Mouse (Mus musculus): ENCODE data around the gene Vmac. TPM values are rescaled to one million over a fixed set of nuclear protein-coding genes. Genes with fewer than 3 reads are reported as not detected.

Vmac gene
- polyA plus RNA-seq, 1 experiment from 2014 or later = 18.1 TPM

GRCm38 (mm10) chr17:56744173-56744572 lies 26.4 kb upstream of the Vmac start:
- no peak overlapping the region for H3K4me2 ChIP-seq (replicated peaks; ENCODE audit: low read depth, low read length)
- no peaks in the 10 kb centered on the region for H3K36me3 ChIP-seq (ENCODE audit: control insufficient read depth, insufficient read depth, low read length)
- DNase-seq (ENCODE audit: low spot score) = no peak
- ATAC-seq (ENCODE audit: low FRiP score) = no peak
- WGBS = 62% methylated on average over 5 of the region's 5 CpGs
- no peaks in the 10 kb centered on the region for H3K4me1 ChIP-seq (replicated peaks; ENCODE audit: control insufficient read depth, insufficient read depth, low read length)
- no peak overlapping the region for H3K9ac ChIP-seq (ENCODE audit: low read depth, low read length)
- H3K9me3 ChIP-seq (ENCODE audit: control insufficient read depth, low read length) = no peaks in the 10 kb centered on the region
- H3K27ac ChIP-seq (ENCODE audit: low read depth, low read length) = no peak overlapping the region
- no peaks in the 10 kb centered on the region; the same call in 1 of the 2 replicates for H3K27me3 ChIP-seq (ENCODE audit: control insufficient read depth, insufficient read depth, low read length)
- no peak overlapping the region for H3K4me3 ChIP-seq (ENCODE audit: low read depth, low read length)

GRCm38 (mm10) chr17:56740788-56741160 lies 23.0 kb upstream of the Vmac start:
- Histone ChIP-seq H3K4me2 (replicated peaks; ENCODE audit: low read depth, low read length) (no peak overlapping the region), H3K27me3 (ENCODE audit: control insufficient read depth, insufficient read depth, low read length) (no peaks in the 10 kb centered on the region), H3K4me1 (replicated peaks; ENCODE audit: control insufficient read depth, insufficient read depth, low read length) (no peaks in the 10 kb centered on the region), H3K4me3 (ENCODE audit: low read depth, low read length) (no peak overlapping the region), H3K9me3 (ENCODE audit: control insufficient read depth, low read length) (no peaks in the 10 kb centered on the region), H3K36me3 (ENCODE audit: control insufficient read depth, insufficient read depth, low read length) (no peaks in the 10 kb centered on the region), H3K9ac (ENCODE audit: low read depth, low read length) (no peak overlapping the region), H3K27ac (ENCODE audit: low read depth, low read length) (no peak overlapping the region)
- ATAC-seq (ENCODE audit: low FRiP score) (no peak), DNase-seq (ENCODE audit: low spot score) (no peak)
- WGBS = 78% methylated on average over 17 of the region's 17 CpGs

GRCm38 (mm10) chr17:56740118-56740787 lies 22.4 kb upstream of the Vmac start:
- H3K27me3 ChIP-seq (ENCODE audit: control insufficient read depth, insufficient read depth, low read length) = no peaks in the 10 kb centered on the region
- no peak for DNase-seq (ENCODE audit: low spot score)

GRCm38 (mm10) chr17:56738221-56738620 lies 20.4 kb upstream of the Vmac start:
- H3K27me3 ChIP-seq (ENCODE audit: control insufficient read depth, insufficient read depth, low read length) = no peaks in the 10 kb centered on the region
- no peak overlapping the region for H3K4me3 ChIP-seq (ENCODE audit: low read depth, low read length)
- H3K4me2 ChIP-seq (replicated peaks; ENCODE audit: low read depth, low read length) = no peak overlapping the region
- no peaks in the 10 kb centered on the region for H3K9me3 ChIP-seq (ENCODE audit: control insufficient read depth, low read length)
- no peak overlapping the region for H3K27ac ChIP-seq (ENCODE audit: low read depth, low read length)
- ATAC-seq (ENCODE audit: low FRiP score) (no peak), DNase-seq (ENCODE audit: low spot score) (no peak)
- no peaks in the 10 kb centered on the region for H3K4me1 ChIP-seq (replicated peaks; ENCODE audit: control insufficient read depth, insufficient read depth, low read length)
- 87% methylated on average over 10 of the region's 10 CpGs for WGBS
- no peaks in the 10 kb centered on the region for H3K36me3 ChIP-seq (ENCODE audit: control insufficient read depth, insufficient read depth, low read length)
- no peak overlapping the region for H3K9ac ChIP-seq (ENCODE audit: low read depth, low read length)

More at GRCm38 (mm10) chr17:56740118-56740787, 22.4 kb upstream of the Vmac start:
- Histone ChIP-seq H3K4me2 (replicated peaks; ENCODE audit: low read depth, low read length) (no peak overlapping the region), H3K4me3 (ENCODE audit: low read depth, low read length) (no peak overlapping the region), H3K9me3 (ENCODE audit: control insufficient read depth, low read length) (no peaks in the 10 kb centered on the region), H3K27ac (ENCODE audit: low read depth, low read length) (no peak overlapping the region), H3K4me1 (replicated peaks; ENCODE audit: control insufficient read depth, insufficient read depth, low read length) (no peaks in the 10 kb centered on the region), H3K36me3 (ENCODE audit: control insufficient read depth, insufficient read depth, low read length) (no peaks in the 10 kb centered on the region), H3K9ac (ENCODE audit: low read depth, low read length) (no peak overlapping the region)
- 83% methylated on average over 17 of the region's 17 CpGs for WGBS
- no peak for ATAC-seq (ENCODE audit: low FRiP score)

- H3K27me3 ChIP-seq (ENCODE audit: control insufficient read depth, insufficient read depth, low read length) = no peaks in the 10 kb centered on the region
Observed at GRCm38 (mm10) chr17:56736534-56736933, 18.7 kb upstream of the Vmac start.

GRCm38 (mm10) chr17:56729656-56730055 lies 11.8 kb upstream of the Vmac start:
- H3K27me3 ChIP-seq (ENCODE audit: control insufficient read depth, insufficient read depth, low read length) = no peaks in the 10 kb centered on the region
- no peak overlapping the region for H3K9ac ChIP-seq (ENCODE audit: low read depth, low read length)
- WGBS = 67% methylated on average over 2 of the region's 2 CpGs

More at GRCm38 (mm10) chr17:56736534-56736933, 18.7 kb upstream of the Vmac start:
- no peaks in the 10 kb centered on the region for H3K9me3 ChIP-seq (ENCODE audit: control insufficient read depth, low read length)
- ATAC-seq (ENCODE audit: low FRiP score) (no peak), DNase-seq (ENCODE audit: low spot score) (no peak)
- no peaks in the 10 kb centered on the region for H3K4me1 ChIP-seq (replicated peaks; ENCODE audit: control insufficient read depth, insufficient read depth, low read length)
- no peak overlapping the region for H3K4me3 ChIP-seq (ENCODE audit: low read depth, low read length)
- WGBS = 49% methylated on average over 8 of the region's 8 CpGs
- no peak overlapping the region for H3K9ac ChIP-seq (ENCODE audit: low read depth, low read length)
- no peak overlapping the region for H3K27ac ChIP-seq (ENCODE audit: low read depth, low read length)
- H3K4me2 ChIP-seq (replicated peaks; ENCODE audit: low read depth, low read length) = no peak overlapping the region
- no peaks in the 10 kb centered on the region for H3K36me3 ChIP-seq (ENCODE audit: control insufficient read depth, insufficient read depth, low read length)

GRCm38 (mm10) chr17:56729151-56729550 lies 11.3 kb upstream of the Vmac start:
- Histone ChIP-seq H3K27ac (ENCODE audit: low read depth, low read length) (no peak overlapping the region), H3K4me2 (replicated peaks; ENCODE audit: low read depth, low read length) (no peak overlapping the region), H3K27me3 (ENCODE audit: control insufficient read depth, insufficient read depth, low read length) (no peaks in the 10 kb centered on the region), H3K36me3 (ENCODE audit: control insufficient read depth, insufficient read depth, low read length) (no peaks in the 10 kb centered on the region), H3K9ac (ENCODE audit: low read depth, low read length) (no peak overlapping the region), H3K4me1 (replicated peaks; ENCODE audit: control insufficient read depth, insufficient read depth, low read length) (no peaks in the 10 kb centered on the region; the same call in none of the 2 replicates), H3K9me3 (ENCODE audit: control insufficient read depth, low read length) (no peaks in the 10 kb centered on the region), H3K4me3 (ENCODE audit: low read depth, low read length) (no peak overlapping the region)
- WGBS = 56% methylated on average over 6 of the region's 6 CpGs
- no peak for ATAC-seq (ENCODE audit: low FRiP score)
- DNase-seq (ENCODE audit: low spot score) = no peak

More at GRCm38 (mm10) chr17:56729656-56730055, 11.8 kb upstream of the Vmac start:
- H3K4me3 ChIP-seq (ENCODE audit: low read depth, low read length) = no peak overlapping the region
- H3K4me2 ChIP-seq (replicated peaks; ENCODE audit: low read depth, low read length) = no peak overlapping the region
- no peak for ATAC-seq (ENCODE audit: low FRiP score)
- no peak overlapping the region for H3K27ac ChIP-seq (ENCODE audit: low read depth, low read length)
- H3K36me3 ChIP-seq (ENCODE audit: control insufficient read depth, insufficient read depth, low read length) = no peaks in the 10 kb centered on the region
- DNase-seq (ENCODE audit: low spot score) = no peak
- no peaks in the 10 kb centered on the region; the same call in none of the 2 replicates for H3K4me1 ChIP-seq (replicated peaks; ENCODE audit: control insufficient read depth, insufficient read depth, low read length)
- no peaks in the 10 kb centered on the region for H3K9me3 ChIP-seq (ENCODE audit: control insufficient read depth, low read length)

GRCm38 (mm10) chr17:56728117-56728516 lies 10.3 kb upstream of the Vmac start:
- Histone ChIP-seq H3K4me2 (replicated peaks; ENCODE audit: low read depth, low read length) (no peak overlapping the region), H3K9ac (ENCODE audit: low read depth, low read length) (no peak overlapping the region), H3K27me3 (ENCODE audit: control insufficient read depth, insufficient read depth, low read length) (no peaks in the 10 kb centered on the region), H3K36me3 (ENCODE audit: control insufficient read depth, insufficient read depth, low read length) (no peaks in the 10 kb centered on the region), H3K4me3 (ENCODE audit: low read depth, low read length) (no peak overlapping the region), H3K4me1 (replicated peaks; ENCODE audit: control insufficient read depth, insufficient read depth, low read length) (no peaks in the 10 kb centered on the region; the same call in none of the 2 replicates), H3K27ac (ENCODE audit: low read depth, low read length) (no peak overlapping the region), H3K9me3 (ENCODE audit: control insufficient read depth, low read length) (no peaks in the 10 kb centered on the region)
- ATAC-seq (ENCODE audit: low FRiP score) (no peak), DNase-seq (ENCODE audit: low spot score) (no peak)
- 37% methylated on average over 12 of the region's 12 CpGs for WGBS

GRCm38 (mm10) chr17:56727659-56728058 lies 9.8 kb upstream of the Vmac start:
- no peaks in the 10 kb centered on the region for H3K27me3 ChIP-seq (ENCODE audit: control insufficient read depth, insufficient read depth, low read length)
- no peak overlapping the region for H3K4me2 ChIP-seq (replicated peaks; ENCODE audit: low read depth, low read length)
- WGBS = 14% methylated on average over 12 of the region's 12 CpGs
- no peaks in the 10 kb centered on the region for H3K9me3 ChIP-seq (ENCODE audit: control insufficient read depth, low read length)
- no peaks in the 10 kb centered on the region for H3K36me3 ChIP-seq (ENCODE audit: control insufficient read depth, insufficient read depth, low read length)
- H3K4me3 ChIP-seq (ENCODE audit: low read depth, low read length) = no peak overlapping the region
- no peak overlapping the region for H3K27ac ChIP-seq (ENCODE audit: low read depth, low read length)
- no peak overlapping the region for H3K9ac ChIP-seq (ENCODE audit: low read depth, low read length)
- H3K4me1 ChIP-seq (replicated peaks; ENCODE audit: control insufficient read depth, insufficient read depth, low read length) = no peaks in the 10 kb centered on the region; the same call in none of the 2 replicates
- peak; percentile 25 for DNase-seq (ENCODE audit: low spot score)
- no peak for ATAC-seq (ENCODE audit: low FRiP score)
